Mouse (Mus musculus) cerebellum, adult 2 months (tissue): ENCODE measurements around the gene Zbtb40.

Source experiments
- CTCF ChIP-seq: fragments of 200-500 bp; IDR thresholded peaks from 2 replicates; pipeline ENCODE4 v1.5.1; 2011; ENCODE audit warnings: low read depth, mild to moderate bottlenecking, control low read depth, low read length, moderate library complexity, borderline replicate concordance; ENCODE audit not compliant: insufficient read depth
- POLR2A ChIP-seq: fragments of 200-500 bp; IDR thresholded peaks from 2 replicates; pipeline ENCODE4 v1.6.1; 2011; ENCODE audit warnings: low read length, control low read depth, borderline replicate concordance; ENCODE audit not compliant: insufficient read depth

- TF ChIP-seq POLR2A (no peak), CTCF (no peak)
Observed at GRCm38 (mm10) chr4:137044516-137044915, 4.1 kb downstream of the Zbtb40 start.
